Mouse (Mus musculus) mouse embryonic stem cell (cell line): Measurements from ENCODE around the gene Shank2.

Source experiments
- in situ Hi-C, 2 experiments: fragments of 300-500 bp; cut with MboI; formaldehyde crosslinking; loops; 1 replicate in 1 of 2; 3 replicates in 1 of 2; pipeline ENCODE4 v1.14.3; 2019 to 2020; ENCODE audit warnings: low sequenced_read_pairs in 2 of 2, low pct_unique_long_range_greater_than_20kb in 1 of 2, mixed read lengths in 1 of 2; ENCODE audit not compliant: unreplicated experiment in 1 of 2

Gene Shank2

GRCm38 (mm10) chr7:144081963-144082362 is 80.2 kb downstream of the Shank2 start:
- in situ Hi-C loops, result no loop called here

- in situ Hi-C loops, result no loop called here
Measured at GRCm38 (mm10) chr7:144087277-144087676, 85.5 kb downstream of the Shank2 start.

- in situ Hi-C loops, result no loop called here
Measured at GRCm38 (mm10) chr7:144094132-144094531, 92.4 kb downstream of the Shank2 start.

- in situ Hi-C loops, result no loop called here
Measured at GRCm38 (mm10) chr7:144097314-144097713, 95.6 kb downstream of the Shank2 start.

- in situ Hi-C loops, result no loop called here
Measured at GRCm38 (mm10) chr7:144102222-144102980, 100.7 kb downstream of the Shank2 start.

GRCm38 (mm10) chr7:144105952-144106351 is 104.2 kb downstream of the Shank2 start:
- in situ Hi-C loops, result no loop called here

- in situ Hi-C loops, result no loop called here
Measured at GRCm38 (mm10) chr7:144106352-144107011, 104.8 kb downstream of the Shank2 start.

GRCm38 (mm10) chr7:144108141-144108540 is 106.4 kb downstream of the Shank2 start:
- in situ Hi-C loops, result no loop called here

GRCm38 (mm10) chr7:144111026-144111604 is 109.4 kb downstream of the Shank2 start:
- in situ Hi-C loops, result no loop called here

- in situ Hi-C loops, result no loop called here
Measured at GRCm38 (mm10) chr7:144111981-144112380, 110.3 kb downstream of the Shank2 start.

- in situ Hi-C loops, result no loop called here
Measured at GRCm38 (mm10) chr7:144114230-144114629, 112.5 kb downstream of the Shank2 start.

GRCm38 (mm10) chr7:144119562-144119961 is 117.8 kb downstream of the Shank2 start:
- in situ Hi-C loops, result no loop called here

GRCm38 (mm10) chr7:144132699-144133387 is 131.1 kb downstream of the Shank2 start:
- in situ Hi-C loops, result no loop called here

- in situ Hi-C loops, result no loop called here
Measured at GRCm38 (mm10) chr7:144133388-144133998, 131.8 kb downstream of the Shank2 start.

GRCm38 (mm10) chr7:144134699-144135098 is 133.0 kb downstream of the Shank2 start:
- in situ Hi-C loops, result no loop called here

GRCm38 (mm10) chr7:144137827-144138226 is 136.1 kb downstream of the Shank2 start:
- in situ Hi-C loops, result no loop called here

GRCm38 (mm10) chr7:144138476-144138875 is 136.7 kb downstream of the Shank2 start:
- in situ Hi-C loops, result no loop called here

- in situ Hi-C loops, result no loop called here
Measured at GRCm38 (mm10) chr7:144139691-144140090, 138.0 kb downstream of the Shank2 start.

- in situ Hi-C loops, result no loop called here
Measured at GRCm38 (mm10) chr7:144140470-144140869, 138.7 kb downstream of the Shank2 start.
